Mouse (Mus musculus) gastrocnemius, postnatal 25 days (tissue): ENCODE results near the gene Alg13. TPM values are rescaled to one million over a fixed set of nuclear protein-coding genes. Genes with fewer than 3 reads are reported as not detected.

Source experiments
- microRNA-seq, 2 experiments: library from miRNA; unstranded; fragments of <30 nt; microRNA quantifications; one replicate each; pipeline ENCODE4 v1.2.0; 2021; ENCODE audit warnings: borderline replicate concordance in 2 of 2
- total RNA-seq, 2 experiments: library from RNA; stranded (reverse); gene quantifications; 1 replicate in 1 of 2; 2 replicates in 1 of 2; pipeline ENCODE4 v1.2.3; 2021

Gene Alg13
- total RNA-seq, 2 experiments from 2014 or later = 4.6 to 6.7 TPM

Small RNAs within 50 kb of the gene (microRNA-seq; reads per million reads assigned to microRNA genes)
- gene Mir680-2 = 0 reads per million in 2 experiments

Other genes starting within 250 kb of the Alg13 start
- gene A730046J19Rik, start 164.1 kb upstream of the Alg13 start, total RNA-seq = under 1 TPM in 1 of 2 experiments, not detected in 1; 0.08 TPM
- not detected for gene Trpc5os, start 138.8 kb downstream of the Alg13 start, total RNA-seq